Mouse (Mus musculus) monocyte, adult 5-6 weeks (primary cell): ENCODE data around the gene Npas2. TPM values are rescaled to one million over a fixed set of nuclear protein-coding genes. Genes with fewer than 3 reads are reported as not detected.

Experiments
- ATAC-seq: fragments of 153-309, 156-312 bp; replicated peaks from 2 replicates; pipeline ENCODE4 v1.8.0; 2017; ENCODE audit warnings: mild to moderate bottlenecking; ENCODE audit not compliant: low TSS enrichment, insufficient number of reproducible peaks, severe bottlenecking, poor library complexity, low FRiP score
- total RNA-seq: library from RNA; stranded (forward); fragments of 200-1000, 200-491, 200-594 nt; gene quantifications from 3 replicates; pipeline ENCODE4 v1.2.3, GENCODE M21; 2017

Npas2 gene
- total RNA-seq, 1 experiment from 2014 or later, result not detected

DNA sequence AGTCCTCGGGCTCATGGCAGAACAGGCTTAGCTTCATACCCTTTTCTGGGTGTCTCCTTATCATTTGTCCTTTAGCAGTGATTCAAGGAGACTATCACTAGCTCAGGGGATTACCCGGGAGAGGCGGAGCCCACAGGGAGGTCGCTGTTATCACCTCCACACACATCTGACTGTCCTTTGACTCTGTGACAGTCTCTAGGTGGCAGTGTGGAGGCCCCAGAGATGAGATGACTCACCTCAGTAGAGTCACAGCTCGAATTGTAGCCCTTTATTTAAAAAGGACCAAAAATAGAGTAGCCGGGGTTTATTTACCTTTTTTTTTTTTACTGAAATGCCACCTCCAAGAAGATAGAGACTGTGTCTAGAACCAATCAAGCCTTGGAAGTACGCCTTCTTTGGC, 13.4 kb downstream of the Npas2 start:
- ATAC-seq, result no peak

DNA sequence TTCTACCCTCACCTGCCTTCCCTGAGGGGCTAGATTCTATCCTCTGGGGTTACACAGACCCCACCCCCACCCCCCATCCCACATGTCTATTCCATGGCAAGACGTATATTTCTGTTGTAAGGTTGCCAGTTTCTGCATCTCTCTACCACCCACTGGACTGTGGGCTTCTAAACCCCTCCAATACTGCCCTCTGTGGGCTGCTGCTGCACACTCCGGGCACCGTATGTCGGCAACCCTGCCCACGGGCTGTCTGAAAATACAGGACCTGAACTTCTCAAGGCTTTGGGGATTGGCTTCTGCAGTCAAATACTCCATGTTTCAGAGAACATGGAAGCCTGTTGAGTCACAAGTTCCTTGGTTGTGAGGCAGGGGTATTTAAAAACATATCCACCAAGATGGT, 17.4 kb downstream of the Npas2 start:
- no peak for ATAC-seq

DNA sequence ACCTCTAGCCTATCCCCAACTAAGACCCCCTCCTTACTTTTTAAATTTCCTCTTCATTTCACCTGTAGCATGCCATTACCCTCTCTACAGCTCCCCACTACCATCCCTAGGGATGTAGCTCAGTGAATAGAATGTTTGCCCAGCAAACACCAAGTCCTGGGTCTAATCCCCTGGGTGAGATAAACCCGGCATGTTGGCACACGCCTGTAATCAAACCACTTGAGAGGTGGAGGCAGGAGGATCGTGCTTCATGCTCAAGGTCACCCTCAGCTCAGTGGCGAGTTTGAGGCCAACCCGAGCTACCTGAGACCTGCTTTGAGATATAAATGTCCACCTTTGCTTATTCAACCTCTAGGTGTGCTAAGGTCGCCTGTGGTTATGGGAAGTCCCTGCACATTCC, 19.5 kb downstream of the Npas2 start:
- no peak for ATAC-seq

DNA sequence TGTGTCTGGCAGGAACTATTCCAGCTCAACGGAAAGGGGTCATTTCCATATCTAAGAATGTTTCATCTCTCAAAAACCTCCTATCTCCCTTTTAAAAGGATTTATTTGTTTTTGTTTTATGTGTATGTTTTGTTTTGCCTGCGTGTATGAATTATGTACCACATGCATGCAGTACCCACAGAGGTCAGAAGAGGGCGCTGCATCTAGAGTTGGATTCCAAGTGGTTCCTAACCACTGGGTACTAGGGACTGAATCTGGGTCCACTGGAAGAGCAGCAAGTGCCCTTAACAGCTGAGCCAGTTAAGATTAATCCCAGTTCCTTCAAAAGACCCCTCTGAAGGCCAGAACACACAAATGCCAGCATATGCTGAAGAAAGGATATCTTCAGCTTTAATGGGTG, 24.1 kb downstream of the Npas2 start:
- no peak for ATAC-seq

DNA sequence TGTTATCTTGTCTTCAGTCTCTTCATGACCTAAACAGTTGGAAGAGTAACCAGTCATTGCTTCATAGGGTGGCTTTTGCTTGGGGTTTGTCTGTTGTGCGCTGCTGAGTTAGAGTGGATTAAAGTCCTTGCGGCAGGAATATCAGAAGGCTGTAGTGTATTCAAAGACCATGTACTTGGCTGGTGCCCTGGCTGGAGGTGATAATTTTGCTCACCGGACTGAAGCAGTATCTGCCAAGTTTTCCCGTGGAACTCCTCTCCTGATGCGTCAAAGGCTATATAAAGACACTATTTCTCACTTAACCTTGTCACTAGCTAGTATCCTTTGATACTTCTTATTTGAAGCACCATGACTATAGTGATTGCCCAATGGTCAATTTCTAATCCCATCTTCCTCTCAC, 34.9 kb downstream of the Npas2 start:
- no peak for ATAC-seq

DNA sequence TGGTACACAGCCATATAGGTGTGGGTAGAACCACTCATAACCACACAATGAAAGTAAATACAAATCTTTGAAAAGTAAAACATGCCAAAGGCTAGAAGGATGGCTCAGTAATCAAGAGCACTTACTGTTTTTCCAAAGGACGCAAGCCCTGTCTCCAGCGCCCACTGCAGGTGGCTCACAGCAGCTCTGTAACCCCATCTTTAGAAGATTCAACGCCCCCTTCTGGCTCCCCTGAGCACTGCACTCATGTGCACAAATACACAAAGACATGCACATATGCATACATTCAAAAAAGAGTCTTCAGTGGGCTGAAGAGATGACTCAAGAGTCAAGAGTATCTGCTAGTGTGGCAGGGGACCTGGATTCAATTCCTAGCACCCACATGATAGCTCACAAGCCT, 36.5 kb downstream of the Npas2 start:
- no peak for ATAC-seq

DNA sequence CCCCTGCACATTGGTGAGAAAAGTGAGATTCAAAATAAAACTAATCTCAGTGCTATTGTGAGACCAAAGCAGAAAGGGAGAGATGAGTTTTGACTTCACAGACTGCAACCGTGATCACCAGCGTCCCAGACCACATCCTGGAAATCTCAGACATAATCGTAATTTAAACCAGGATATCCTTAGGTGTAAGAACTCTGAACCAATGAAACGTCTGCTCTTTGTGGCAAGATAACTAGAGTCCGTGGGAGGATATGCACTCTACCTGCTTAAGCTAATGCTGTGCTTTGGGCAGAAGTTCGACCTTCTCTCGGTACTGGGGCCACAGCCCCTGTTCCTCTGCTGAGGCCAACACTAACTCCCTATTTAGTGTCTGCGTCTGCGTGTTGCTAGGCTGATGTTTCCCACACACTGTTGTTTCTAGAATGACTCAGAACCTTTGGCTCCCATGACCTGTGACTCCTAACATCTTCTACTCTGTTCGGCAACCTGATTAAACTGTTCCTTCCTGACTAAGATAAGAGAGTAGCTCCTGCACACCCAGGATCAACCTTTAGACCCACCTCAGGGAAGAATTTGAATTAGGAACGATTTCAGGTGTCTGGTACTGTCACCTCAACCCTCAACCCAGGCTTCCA, 41.4 kb downstream of the Npas2 start:
- no peak for ATAC-seq

DNA sequence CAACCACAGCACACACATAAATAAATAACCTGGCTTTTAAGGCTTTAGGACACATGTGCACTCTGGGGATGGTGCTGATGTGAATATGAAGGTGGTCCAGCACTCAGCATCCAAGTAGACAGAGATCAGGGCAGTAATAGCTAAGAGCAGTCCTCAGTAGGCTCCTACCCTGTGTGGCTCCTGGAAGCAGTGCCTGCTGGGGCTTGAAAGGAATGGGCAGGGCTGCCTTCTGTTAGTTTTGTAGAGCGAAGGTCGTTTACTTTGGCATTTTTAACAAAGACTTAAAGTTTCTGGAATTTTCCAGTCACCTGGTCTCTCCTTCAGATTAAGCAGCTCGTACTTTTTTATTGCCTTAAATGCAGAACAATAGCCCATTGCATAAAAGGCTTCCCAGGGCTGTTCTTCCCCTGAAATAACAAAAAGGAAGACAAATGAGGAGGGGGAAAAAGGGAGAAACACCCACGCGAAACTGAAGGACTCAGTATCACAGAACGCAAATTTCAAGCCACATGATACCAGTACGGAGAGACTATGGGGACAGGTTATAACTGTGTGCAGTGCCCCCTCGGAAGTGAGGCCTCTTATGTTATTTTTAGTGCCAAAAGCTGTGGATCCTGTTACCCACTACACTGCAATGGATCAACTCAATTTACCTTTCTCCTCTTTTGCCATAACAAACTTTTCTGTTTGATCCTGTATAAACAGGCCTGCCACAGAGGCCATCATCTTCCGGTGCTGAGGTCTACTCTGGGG, 44.1 kb downstream of the Npas2 start:
- no peak for ATAC-seq

DNA sequence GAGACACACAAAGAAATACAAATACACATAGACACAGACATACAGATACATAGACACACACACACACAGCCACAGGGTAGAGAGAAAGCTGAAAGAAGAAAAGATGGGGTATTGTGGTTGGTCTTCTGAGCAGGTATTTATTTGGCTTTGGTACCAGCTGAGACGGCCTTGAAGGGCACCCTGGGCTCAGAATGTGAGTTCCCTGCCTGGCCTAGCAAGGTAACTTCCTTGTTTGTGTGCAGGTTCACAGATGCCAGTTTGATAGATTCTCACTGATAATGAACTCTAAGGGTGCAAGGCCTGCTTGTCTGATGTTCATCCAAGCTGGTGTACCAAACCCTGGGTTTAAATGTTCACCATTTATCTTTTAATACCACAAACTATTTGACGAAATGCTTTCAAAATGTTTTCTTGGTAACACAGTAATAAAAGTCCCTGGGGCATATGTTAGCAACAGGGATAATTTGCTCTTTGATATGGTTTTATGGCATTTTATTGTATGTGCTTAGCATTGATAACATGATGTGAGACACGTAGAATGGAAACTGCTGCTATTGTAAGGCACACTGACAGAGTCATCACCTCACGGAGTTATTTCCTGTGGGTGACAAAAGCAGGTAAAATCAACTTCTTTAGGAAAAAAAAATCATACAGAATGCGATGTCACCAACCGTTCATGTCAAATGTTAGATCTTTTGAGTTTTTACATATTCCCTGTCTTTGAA, 47.5 kb downstream of the Npas2 start:
- ATAC-seq, result no peak

DNA sequence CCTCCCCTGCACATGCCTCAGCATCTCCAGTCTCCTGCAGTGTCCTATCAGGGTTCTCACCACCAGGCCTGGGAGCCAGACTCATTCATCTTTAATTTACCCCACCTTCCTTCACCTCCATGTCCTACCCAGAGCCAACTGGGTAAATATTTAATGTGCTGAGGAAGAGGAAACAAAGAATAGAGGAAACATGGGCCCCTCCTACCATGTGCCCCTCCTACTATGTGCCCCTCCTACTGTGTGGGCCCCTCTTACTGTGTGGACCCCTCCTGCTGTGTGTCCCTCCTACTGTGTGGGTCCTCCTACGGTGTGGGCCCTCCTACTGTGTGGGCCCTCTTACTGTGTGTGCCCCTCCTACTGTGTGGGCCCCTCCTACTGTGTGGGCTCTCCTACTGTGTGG, 51.2 kb downstream of the Npas2 start:
- no peak for ATAC-seq

DNA sequence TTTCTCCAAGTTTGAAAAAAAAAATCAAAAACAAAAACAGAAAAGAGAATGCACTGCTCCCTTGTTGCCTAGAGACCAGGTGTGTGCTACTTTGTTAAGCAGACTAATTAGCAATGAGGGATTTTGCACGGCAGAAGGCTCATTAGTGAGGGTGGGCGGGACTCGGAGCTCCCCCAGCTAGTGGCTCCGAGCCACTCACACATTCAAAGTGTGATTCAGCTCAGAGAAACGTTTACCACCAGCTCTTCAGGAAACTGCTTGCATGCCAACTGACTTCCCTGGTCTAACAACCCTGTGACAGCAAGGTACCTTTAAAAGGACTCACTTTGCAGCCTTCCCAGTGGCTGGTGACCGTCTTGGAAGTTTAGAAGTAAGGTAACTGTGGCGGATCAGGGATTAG, 58.1 kb downstream of the Npas2 start:
- no peak for ATAC-seq

DNA sequence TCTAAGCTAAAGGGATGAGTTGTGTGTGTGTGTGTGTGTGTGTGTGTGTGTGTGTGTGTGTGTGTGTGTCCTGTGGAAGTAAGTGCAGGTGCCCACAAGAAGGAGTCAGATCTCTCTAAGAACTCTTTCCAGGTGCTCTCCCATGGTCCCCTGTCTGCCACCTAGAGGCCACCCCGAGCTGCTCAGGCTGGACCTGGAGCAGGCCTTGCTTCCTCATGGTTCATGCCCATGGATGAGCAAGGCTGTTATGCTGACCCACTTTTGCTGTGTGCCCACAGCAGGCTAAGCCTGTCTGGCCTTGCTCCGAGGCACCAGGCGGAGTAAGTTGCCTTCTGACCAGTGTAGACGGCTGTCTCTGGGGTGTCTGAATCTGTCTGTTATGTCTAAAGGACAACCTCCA, 60.2 kb downstream of the Npas2 start:
- no peak for ATAC-seq

DNA sequence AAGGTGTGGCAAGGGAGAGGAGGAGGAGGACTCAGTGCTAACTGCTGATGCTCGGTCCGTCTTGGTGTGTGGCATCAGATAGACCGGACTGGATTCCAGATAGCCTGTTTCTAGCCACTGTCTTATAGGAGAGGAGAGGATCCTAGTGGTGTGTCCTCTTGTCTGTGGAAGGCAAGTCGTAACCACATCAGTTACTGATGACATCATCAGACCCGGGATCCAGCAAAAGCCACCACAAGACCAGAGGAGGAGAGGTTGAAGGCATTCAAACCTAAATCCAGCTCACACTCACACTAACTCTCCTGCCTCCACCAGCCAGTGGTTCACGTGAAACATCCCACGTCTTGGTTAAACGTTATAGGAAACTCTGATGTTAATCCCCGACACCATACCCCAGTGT, 62.5 kb downstream of the Npas2 start:
- ATAC-seq, result no peak

DNA sequence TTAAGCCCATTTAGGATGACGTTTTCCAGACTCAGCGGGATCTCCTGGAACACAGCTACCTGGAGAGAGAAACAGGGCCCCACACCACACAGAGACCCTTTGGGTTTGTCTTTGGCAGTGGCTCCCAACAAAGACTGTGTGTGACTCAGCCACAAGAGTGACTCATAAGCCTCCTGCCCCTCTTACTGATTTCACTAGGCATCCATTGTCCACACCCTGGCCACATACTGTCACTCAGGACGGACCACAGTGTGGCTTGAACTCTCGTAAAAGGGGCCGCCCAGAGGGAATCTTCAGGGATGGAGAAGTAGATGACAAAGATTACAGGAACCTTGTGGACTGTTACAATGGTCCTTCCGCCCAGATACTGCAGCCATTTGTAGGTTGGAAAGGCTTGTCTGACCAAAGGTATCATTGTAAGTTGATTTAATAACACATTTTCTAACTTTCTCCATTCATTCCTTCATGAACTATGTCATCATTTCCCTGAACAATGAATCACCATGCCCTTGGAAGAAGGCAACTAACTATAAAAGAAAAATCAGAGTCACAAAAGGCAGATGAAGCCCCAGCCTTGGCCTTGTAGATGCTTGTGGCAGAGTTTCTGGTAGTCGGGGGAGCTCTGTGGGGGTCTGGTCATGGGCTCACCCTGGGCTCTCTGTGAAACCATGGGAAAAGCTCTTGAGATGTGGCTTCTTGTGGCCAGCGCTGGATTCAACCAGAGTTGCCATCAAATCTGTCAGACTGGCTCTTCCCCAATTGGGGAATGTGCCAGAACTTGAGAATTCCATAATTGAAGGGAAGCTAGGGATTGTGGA, 63.2 kb downstream of the Npas2 start:
- no peak for ATAC-seq

DNA sequence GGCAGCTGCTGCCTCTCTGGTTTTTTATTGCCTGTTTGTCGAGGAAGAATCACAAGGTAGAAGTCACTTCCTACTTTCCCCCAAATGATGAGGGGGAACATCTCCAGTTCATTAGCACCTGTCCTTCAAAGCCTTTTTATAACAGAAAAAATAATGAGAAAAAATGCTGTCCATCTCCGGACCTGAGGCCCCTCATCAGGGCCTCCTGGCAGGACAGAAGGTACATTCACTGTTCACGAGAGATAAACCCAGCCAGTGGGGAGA, 63.7 kb downstream of the Npas2 start:
- no peak for ATAC-seq

DNA sequence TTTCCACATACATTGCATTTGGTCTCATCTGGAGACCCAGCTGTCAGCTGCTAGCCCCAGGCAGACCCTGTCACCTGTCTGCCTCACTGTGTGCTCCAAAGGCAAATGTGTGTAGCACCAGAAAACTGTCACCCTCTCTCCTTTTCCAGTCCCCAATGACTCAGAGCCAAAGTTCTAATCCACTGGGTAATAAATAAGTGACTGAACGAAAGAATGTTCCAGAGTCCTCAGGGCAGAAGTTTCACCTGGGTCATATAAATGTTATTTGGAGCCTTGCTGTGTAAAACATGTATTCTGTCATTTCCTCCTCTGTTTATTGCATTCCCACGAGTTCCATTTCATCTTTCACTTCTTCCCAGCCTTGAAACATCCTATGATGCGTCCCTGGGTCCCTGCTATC, 66.1 kb downstream of the Npas2 start:
- ATAC-seq, result no peak

DNA sequence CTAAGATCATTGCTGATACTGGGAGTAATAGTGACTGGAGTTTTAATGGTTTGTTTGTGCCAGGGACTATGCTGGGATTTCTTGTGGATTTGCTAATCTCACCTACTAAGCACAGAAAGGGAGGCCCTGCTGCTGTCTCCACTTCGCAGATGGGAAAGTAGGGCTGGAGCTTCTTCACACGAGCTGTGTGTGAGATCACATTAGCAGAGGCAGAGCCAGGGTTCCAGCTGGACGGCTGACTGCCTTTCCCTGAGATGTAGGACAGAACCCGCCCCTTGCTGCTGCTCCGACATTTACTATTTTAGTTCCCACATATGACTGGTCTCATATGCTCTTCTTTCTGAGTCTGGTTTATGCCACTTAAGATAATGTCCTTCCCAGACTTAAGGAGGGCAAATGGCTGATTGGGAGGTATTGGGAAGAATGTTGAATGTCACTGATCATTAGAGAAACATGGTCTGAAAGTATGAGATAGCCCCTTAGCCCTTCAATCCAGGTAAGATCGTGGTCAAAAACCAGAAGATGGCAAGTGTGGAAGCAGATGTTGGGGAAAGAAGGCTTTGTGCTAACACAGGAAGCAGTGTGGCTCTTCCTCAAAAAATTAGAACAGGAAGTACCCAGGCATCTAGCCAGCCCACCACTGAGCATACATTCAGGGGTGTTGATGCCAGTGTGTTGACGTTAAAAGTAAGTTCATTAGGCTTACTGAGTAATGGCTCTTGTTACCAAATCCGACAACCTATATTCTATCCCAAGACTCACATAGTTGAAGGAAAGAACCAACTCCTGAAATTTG, 66.8 kb downstream of the Npas2 start:
- ATAC-seq, result no peak

DNA sequence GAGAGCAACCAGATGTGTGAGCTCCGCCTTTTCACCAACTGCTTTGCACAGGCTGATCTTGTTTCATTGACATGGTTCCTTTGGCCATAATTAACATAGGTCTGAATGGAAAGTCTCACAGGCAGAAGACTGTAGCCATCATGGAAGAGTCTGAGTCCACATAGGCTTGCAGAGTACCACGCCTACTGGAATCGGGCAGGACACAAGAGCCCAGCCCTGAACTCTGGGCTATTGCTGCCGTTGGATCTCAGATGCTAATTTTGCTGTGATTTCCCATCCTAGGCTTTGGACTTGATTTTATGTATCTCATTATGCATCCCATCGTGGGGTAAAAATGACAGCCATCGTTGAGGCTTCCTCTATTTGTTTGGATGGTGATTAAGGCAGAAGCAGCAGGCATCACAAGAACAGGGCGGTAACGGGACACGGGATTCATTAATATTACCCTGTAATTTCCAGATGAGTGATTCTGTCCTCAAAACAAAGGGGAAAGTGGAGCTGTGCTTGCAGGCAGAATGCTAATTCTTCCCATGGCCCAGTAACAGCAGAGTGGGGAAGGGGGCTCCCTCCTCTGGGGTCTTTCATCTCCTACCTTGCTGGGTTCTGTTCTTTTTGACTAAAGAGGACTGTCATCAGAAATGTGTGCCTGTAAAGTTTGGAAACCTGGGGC, 73.4 kb downstream of the Npas2 start:
- ATAC-seq, result no peak
